Mouse (Mus musculus) regulatory T cell (primary cell): ENCODE measurements around the gene Ccn6.

Experiments used
- in situ Hi-C: fragments of 300-600 bp; cut with MboI, MseI; formaldehyde crosslinking; loops from one replicate; pipeline ENCODE4 v1.15.1; 2025; ENCODE audit warnings: high pct_unique_total_duplicates

The Ccn6 gene

DNA sequence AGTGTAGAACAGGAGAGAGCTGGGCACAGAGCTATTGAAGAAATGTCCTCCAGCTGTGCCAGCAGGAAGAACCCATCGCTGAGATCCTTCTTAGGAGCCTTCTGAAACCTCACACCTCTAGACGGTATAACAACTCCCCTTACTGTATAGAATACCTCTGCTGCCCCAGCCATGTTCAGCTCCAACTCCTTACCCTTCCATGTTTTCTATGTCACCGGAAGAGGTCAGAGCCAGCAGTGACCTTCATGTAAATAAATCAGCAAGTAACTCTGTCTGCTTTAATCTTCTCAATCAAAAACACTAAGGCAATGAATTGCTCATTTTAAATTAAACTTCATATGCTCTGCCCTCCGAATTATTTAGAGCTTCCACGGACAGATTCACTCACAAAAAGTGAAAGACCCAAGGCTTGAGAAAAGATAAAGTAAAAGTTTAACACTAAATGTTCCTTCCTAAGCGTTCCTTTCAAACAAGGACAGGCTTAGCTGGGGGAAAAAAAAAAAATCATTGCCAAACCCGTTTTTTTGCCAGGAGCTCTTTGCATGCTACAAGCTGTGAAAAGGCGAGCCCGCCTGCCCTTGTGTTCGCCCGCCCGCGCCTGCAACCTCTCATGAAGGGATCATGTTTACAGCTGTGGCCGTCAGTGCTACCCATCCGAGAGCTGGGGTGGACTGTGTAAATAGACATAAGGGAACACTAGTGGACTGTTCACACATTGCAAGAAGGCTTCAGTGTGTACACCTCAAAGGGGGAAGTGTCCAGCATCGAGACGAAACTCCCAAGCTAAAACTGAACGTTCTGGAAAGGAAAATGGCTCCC lies 719 bp downstream of the Ccn6 start:
- in situ Hi-C loops, result no loop called here

DNA sequence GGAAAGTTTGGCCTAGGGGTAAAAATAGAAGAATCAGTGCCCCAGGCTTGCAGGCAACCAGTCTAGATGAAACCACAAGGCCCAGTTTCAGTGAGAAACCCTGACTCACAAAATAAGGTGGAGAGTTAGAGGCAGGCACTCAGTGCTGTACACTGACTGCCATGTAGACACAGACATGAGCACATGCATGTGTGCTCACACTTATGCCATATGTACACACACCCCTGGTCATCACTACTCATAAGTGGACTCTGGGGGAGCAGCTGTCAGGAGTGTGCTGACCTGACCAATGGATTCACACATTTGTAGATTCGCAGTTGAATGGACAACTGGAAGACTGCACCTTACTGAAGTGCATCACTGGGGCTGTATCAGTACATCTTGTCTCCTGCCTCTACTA lies 2.2 kb downstream of the Ccn6 start:
- in situ Hi-C loops, result no loop called here

DNA sequence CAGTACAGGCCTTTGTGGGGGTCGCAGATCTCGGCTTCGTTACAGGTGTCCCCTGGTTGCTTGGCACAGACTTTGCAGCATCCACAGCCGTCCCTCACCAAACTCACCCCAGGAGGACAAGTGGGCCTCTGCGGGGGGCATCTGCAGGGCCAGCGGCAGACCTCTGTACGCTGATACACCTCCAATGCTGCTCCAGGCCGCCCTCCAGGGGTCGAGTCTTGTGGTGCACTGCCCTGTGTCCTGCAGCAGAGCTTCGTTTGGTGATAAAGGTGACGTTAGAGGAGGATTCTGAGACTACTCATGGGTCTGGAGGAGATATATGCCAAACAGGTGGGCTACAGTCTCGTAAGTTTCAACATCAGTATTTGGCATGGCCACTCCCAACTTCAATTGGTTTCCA lies 5.3 kb downstream of the Ccn6 start:
- in situ Hi-C loops, result no loop called here

DNA sequence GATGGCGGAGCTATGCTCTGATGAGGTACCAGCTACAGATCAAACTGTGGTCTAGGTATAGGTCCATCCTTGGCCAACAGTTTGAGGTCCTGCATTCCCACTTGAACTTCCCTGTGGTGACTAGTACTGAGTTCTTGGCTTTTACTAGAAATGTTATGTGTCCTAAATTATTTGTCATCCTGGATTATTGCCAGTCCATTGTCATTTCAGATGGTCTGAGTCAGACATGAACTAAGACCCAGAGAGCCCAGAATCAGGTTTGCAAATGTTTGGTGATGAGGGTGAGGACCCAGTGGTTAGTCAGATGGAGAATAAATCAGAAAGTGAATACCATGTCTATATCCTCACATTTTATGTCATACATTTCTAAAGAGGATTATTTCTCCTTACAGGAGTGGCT lies 6.3 kb downstream of the Ccn6 start:
- in situ Hi-C loops, result no loop called here

DNA sequence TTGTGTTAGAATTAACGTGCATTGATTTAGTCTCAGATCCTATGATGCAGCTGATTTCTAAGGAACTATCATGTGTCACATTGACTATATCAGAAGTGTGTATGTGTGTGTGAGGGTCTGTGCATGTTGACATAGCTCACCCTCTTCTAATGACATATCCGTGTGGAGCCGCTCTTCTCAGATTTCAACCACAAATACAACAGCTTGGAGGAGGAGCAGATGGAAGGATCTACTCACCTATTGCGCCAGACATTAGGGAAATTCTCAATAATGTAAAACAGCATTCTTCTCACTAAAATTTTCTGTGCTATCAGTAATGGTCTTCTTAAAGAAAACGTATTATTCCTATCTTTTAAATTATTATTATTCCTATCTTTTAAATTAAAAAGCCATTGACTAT lies 6.9 kb downstream of the Ccn6 start:
- in situ Hi-C loops, result no loop called here

DNA sequence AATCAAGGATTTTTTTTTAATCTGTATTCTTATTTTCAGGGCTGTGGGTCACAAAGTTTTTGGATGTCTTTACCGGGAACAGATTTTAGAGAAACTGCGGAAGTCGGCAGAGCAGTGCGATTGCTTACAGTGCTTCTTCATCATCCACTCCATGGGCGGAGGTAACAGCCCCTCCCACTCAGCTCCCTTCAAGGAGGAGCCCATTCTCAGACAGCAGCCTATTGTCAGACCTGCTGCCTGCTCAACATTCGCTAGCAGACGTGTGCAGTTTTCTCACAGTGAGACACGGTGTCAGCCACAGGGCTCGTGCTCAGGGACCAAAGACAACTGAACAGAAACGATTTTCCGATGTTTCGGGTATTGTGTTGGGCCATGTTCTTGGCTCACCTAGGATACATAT lies 21.4 kb downstream of the Ccn6 start:
- in situ Hi-C loops, result no loop called here

DNA sequence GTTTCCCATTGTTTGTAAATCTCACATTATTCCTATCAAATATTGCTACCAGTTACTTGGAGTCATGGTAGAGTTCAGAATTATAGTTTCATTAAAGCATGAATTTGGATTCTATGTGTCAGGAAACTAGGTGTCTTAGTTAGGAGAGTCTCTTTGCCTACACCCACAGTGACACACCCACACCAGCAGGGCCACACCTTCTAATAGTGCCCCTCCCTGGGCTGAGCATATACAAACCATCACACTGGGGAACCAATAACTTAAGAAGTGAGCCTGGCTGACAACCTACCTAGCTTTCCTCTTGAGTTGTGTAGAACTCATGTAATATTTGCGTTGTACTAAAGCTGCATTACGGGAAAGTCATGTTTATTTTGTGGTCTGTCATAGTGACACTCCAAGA lies 22.2 kb downstream of the Ccn6 start:
- in situ Hi-C loops, result no loop called here

DNA sequence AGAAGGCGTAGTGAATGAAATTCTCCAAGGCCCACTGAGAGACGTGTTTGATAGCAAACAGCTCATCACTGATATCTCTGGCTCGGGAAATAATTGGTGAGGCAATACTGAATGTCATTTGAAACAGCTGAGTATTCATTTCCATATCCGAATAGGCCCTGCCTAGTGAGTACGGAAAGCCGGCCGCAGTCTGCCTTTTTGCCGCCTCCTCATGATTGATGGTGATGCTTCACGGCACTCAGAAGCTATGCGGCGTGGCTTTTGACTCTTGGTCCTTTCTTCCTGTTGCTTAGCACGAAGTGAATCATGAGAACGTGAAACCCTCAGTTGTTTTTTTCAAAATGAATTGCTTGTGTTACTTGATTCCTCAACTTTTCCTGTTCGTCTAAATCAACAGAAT lies 22.8 kb downstream of the Ccn6 start:
- in situ Hi-C loops, result no loop called here

DNA sequence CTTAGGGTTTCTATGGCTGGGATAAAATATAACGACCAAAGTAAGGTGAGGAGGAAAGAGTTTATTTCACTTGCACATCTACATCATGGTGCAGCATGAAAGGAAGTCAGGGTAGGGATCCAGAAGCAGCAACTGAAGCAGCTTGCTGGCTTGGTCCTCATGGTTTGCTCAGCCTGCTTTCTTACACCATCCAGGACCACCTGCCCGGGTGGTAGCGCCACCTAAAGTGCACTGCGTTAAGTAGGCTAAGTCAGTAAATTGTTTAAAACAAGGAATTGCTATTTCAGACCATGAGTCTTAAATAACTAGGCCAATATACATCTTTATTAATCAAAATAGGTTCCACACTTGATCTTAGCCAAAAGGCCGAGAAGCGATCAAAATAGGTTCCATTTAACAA lies 24.8 kb downstream of the Ccn6 start:
- in situ Hi-C loops, result no loop called here

DNA sequence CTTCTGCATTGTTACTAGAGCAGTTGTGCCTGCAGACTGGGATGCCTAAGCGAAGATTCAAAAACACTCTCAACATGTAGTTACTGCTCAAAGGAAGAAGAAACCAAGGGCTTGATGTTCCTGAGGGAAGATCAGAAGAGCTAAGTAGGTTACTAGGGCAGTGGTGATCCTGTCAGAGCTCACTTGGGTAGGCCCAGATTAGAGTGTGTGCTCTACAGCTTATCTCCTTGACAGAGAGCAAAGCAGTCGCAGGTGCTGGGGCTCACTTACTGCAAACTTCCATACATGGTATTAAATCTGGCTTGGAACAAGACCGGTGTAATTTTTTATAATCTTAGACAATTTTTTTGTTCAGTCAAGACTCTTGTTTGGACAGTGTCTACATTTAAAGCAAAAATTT lies 25.8 kb downstream of the Ccn6 start:
- in situ Hi-C loops, result no loop called here

DNA sequence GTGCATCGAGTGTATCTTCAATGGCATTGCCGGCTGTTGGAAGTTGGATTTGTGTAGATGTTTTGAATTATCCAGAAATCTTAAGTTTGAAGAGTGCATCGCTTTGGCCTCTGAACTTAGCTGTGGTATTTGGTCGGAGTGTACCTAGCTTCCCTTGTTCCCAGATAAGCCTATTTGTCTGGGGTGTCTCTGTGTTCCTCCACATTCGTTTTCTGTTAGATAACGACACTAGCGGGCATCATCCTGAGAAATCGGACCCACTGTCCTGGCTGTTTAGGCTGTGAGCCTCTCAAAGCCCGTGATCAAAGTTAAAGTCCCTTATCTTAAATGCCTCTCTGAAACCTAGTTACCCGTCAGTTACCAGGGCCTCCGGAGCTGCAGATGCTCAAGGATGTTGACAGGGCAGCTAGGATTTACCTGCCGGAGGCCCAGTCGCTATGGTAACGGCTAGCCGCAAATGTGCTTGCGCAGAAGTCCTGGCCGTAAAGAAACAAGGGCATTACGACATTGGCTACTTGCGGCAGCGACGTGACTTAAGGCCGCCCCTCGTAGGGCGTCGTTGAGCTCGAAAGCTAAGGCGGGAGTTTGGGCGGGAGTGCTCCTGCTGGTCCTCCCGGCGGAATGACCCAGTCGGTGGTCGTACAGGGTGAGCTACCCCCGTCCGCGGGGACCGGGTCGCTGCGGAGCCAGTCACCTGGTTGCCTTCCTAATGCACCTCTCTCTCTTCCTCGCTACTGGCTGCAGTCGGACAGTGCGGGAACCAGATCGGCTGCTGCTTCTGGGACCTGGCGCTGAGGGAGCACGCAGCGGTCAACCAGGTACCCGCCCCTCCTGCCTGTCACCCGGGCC lies 29.9 kb downstream of the Ccn6 start, which contains the start of the genes Fam229b and Tube1:
Gene Fam229b (minus strand): TSS at position 453 of the 849 bp plus-strand sequence.
Gene Tube1 (plus strand): TSS at position 515 of the 849 bp plus-strand sequence.
- in situ Hi-C loops, result no loop called here

DNA sequence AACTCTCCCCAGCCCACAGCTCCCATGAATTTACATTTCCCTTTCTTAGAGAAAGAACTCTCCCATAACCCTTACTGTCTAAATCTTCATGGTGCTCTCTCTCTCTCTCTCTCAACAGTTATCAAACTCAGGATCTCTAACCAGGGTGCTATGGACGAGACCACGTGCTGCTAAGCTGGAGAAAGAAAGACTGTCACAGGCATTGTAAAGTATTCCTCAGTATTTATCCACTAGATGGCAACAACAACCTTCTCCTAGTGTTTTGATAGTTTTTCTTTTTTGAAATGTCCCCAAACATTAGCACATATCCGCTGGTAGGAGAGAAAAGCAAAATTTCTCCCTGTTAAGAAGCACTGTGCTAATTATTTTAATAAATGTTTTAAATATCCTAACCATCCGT lies 42.2 kb downstream of the Ccn6 start:
- in situ Hi-C loops, result no loop called here

DNA sequence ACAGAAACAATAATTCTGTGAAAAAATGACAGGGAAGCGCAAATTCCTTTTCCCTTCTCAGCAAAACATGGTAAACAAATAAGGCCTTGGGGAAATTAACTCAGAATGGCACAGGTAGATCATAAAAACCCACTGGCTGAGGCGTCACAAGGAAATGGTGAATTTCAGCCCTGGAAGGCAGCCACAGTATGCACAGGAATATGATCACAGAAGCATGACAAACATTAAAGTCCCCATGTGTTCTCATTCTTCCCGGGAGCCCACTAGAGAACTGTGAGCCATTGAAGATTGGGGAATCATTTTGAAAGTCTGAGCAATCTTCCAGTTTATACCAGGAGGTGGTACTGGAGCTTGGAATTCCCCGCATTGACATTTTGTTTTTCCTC lies 54.1 kb downstream of the Ccn6 start:
- in situ Hi-C loops, result no loop called here

DNA sequence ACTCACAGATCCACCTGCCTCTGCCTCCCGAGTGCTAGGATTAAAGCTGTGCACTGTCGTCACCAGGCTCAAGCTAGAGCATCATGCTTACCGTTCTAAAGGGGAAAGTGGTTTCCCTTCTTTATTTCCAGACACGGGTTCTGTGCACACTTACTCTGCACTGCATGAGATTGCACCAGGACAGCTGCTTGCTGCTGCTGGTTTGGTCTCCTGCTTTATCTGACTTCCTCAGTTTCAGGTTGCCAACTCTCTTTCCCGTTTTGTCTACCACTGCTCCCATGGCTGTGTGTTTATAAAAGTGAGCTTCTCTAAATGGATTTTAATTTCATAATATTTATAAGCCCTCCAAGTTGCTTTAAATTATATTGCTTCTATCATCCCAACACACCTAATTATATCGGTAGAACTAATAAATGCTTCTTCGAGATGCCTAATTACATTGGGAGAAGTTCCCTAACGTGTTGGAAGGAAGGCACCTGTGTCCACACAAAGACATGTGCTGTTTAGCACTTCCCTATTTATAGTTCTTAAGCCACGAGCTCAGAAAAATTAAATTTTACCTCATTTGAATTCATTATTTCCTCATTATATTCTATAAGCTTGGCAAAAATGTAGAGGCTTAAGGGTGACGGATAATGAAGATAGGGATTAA lies 54.6 kb downstream of the Ccn6 start:
- in situ Hi-C loops, result no loop called here

DNA sequence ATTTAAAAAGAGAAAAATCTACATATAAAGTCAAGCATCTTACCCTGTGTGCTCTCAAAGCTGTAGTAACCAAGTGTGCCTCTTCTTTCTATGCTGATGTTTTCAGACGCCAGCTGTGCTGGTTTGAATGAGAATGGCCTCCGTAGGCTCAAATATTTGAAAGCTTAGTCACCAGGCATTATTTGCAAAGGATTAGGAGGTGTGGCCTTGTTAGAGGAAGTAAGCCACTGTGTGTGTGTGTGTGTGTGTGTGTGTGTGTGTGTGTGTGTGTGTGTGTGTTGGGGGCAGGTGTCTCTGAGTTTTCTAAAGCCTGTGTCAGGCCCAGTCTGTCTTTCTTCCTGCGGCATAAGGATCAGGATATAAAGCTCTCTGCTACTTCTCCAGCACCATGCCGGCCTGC lies 56.7 kb downstream of the Ccn6 start:
- in situ Hi-C loops, result no loop called here

DNA sequence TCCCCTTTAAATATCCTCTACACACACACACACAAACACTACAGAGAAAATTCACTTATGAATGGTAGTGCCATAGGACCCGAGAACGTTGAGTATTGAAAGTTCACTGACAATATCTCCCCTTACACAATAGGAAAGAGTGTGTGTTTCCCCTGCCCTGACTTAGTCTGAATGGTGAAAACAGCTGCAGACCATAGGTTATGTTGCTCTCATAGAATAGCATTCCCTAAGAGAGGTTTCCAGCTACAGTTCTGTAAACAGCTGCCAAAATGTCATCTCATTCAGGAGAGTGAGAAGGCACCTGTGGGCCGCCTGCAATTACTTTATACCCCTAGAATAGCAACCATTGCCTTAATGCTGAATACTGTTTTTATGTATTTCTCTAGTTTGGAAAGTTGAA lies 57.2 kb downstream of the Ccn6 start:
- in situ Hi-C loops, result no loop called here

DNA sequence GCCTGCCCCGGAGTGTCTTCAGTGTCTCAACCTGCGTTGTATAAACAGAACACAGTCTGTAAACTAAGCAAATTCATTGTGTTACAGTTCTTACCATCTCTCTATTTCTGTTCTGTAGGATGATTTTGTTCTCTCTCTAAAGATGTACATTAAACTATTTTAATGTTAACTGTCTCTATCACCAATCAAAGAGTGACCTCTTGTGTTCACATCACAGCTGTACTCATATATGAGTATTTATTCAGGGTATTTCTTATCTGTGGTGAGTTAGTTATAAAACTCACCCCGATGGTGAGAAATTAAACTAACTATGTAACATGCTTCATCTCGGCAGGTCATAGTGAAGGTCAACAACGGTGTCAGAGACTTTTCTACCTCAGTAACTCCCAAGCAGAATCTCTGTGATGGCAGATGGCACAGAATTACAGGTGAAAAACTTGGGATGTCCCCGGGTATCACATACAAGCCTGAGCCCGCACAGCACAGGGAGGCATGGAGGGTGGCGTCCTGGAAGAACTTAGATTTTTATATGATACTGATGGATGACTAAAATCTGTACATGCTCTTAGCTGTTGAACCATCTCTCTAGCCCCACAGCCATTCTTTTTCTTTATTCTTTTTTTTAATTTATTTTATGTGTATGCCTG lies 58.7 kb downstream of the Ccn6 start:
- in situ Hi-C loops, result no loop called here
